Mouse (Mus musculus) G1E (cell line): ENCODE data around the gene Kcnk1. TPM values are rescaled to one million over a fixed set of nuclear protein-coding genes. Genes with fewer than 3 reads are reported as not detected.

Experiments
- ATAC-seq: 2 replicates; pipeline ENCODE4 v1.8.0; 2016; ENCODE audit warnings: mild to moderate bottlenecking; ENCODE audit not compliant: insufficient number of reproducible peaks, poor library complexity, low FRiP score, severe bottlenecking; ENCODE audit errors: extremely low read depth
- DNase-seq: peaks from one replicate; pipeline ENCODE4 v3.0.0; 2012; ENCODE audit warnings: low spot score
- H3K27me3 ChIP-seq: 2 replicates; pipeline ENCODE4 v1.6.1; 2012; ENCODE audit warnings: mild to moderate bottlenecking, low read length, inconsistent platforms; ENCODE audit not compliant: insufficient read depth
- H3K36me3 ChIP-seq: replicated peaks from 2 replicates; pipeline ENCODE3; 2012; ENCODE audit warnings: mild to moderate bottlenecking, inconsistent platforms
- H3K4me1 ChIP-seq: 2 replicates; pipeline ENCODE4 v1.6.1; 2012; ENCODE audit warnings: low read depth, low read length, inconsistent platforms, mixed read lengths; ENCODE audit not compliant: insufficient read depth
- H3K4me3 ChIP-seq: 2 replicates; pipeline ENCODE4 v1.5.1; 2012; ENCODE audit warnings: low read depth, mild to moderate bottlenecking, inconsistent platforms, low read length, moderate library complexity, mixed read lengths
- H3K9me3 ChIP-seq: replicated peaks from 2 replicates; pipeline ENCODE4 v1.6.1; 2012; ENCODE audit warnings: inconsistent platforms
- CTCF ChIP-seq: IDR thresholded peaks from 2 replicates; pipeline ENCODE4 v1.5.1; 2012; ENCODE audit warnings: low read depth, low read length, inconsistent platforms, mixed read lengths
- GATA1 ChIP-seq: IDR thresholded peaks from 2 replicates; pipeline ENCODE4 v1.6.1; 2012; ENCODE audit warnings: borderline replicate concordance, low read length, inconsistent platforms, mixed read lengths
- GATA2 ChIP-seq: IDR thresholded peaks from 2 replicates; pipeline ENCODE4 v1.6.1; 2012; ENCODE audit warnings: low read depth, low read length, inconsistent platforms, borderline replicate concordance
- POLR2AphosphoS5 ChIP-seq: IDR thresholded peaks from 2 replicates; pipeline ENCODE4 v1.6.1; 2012; ENCODE audit warnings: low read depth, low read length, inconsistent platforms; ENCODE audit not compliant: insufficient replicate concordance
- TAL1 ChIP-seq: conservative IDR thresholded peaks from 2 replicates; pipeline ENCODE4 v1.6.1; 2012; ENCODE audit warnings: low read depth, low read length, inconsistent platforms, mixed read lengths
- polyA plus RNA-seq: library from polyadenylated mRNA; stranded (reverse); fragments of >175 nt; gene quantifications from 2 replicates; pipeline ENCODE4 v1.2.3, GENCODE M21; 2012
- total RNA-seq, 2 experiments: library from RNA; stranded (forward) in 1 of 2; stranded (reverse) in 1 of 2; fragments of 200-1000 nt in 1 of 2; fragments of >200 nt in 1 of 2; fragmentation: Nextera tagmentation in 1 of 2; gene quantifications; 2 replicates each; pipeline ENCODE4 v1.2.3; 2014 to 2017

Kcnk1 gene
- total and polyA plus RNA-seq, 3 experiments, result 0.11 TPM; not detected in 2

DNA sequence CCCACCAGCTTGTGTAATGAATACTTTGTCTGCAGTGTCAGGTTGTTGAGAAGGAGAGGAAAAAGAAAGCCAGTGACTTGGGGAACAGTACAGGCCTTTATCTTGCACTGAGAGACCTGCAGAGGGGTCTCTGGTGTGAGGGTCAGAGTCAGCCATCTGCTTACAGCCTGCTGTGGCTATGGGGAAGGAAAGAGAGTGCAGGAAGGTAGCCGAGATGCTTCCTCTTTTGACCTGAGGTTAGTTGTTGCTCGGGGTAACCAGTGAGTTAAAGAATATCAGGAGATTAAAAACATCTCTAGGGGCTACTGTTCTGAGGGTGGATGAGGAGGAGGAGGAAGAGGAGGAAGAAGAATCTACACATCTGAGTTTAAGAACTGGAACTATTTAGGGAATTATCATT is 7.0 kb upstream of the Kcnk1 start:
- TF ChIP-seq POLR2AphosphoS5 (no peak), GATA1 (no peak), CTCF (no peak), GATA2 (no peak), TAL1 (no peak)
- no peak for DNase-seq
- Histone ChIP-seq H3K9me3 (peaks cover 69% of the 10 kb centered on the region), H3K27me3 (no peaks in the 10 kb centered on the region), H3K4me3 (no peak overlapping the region), H3K36me3 (no peaks in the 10 kb centered on the region), H3K4me1 (no peaks in the 10 kb centered on the region)
- no peak for ATAC-seq

DNA sequence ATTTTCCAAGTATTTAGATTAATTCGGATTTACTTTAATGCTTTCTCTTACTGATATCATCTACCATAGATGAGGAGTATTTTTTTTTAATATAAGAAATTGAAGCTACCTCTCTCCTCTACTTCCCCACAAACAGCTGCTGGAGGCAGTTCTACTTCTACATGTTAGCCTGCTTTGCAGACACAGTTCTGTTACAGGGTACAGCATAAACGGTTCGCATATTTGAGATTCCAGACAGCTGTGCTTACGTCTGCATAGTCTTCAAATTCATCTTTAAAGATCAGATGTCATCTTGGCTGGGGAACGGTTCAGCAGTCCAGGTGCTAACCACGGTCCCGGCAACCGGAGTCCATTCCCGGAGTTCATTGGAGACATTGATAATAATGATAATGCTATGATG is 1.3 kb upstream of the Kcnk1 start:
- TF ChIP-seq CTCF (no peak), GATA1 (no peak), POLR2AphosphoS5 (no peak), TAL1 (no peak), GATA2 (no peak)
- no peak for DNase-seq
- no peaks in the 10 kb centered on the region; the same call in 1 of the 2 replicates for H3K4me1 ChIP-seq
- peaks cover 79% of the 10 kb centered on the region for H3K9me3 ChIP-seq
- H3K4me3 ChIP-seq, result no peak overlapping the region
- H3K27me3 ChIP-seq, result no peaks in the 10 kb centered on the region
- ATAC-seq, result no peak
- no peaks in the 10 kb centered on the region for H3K36me3 ChIP-seq

DNA sequence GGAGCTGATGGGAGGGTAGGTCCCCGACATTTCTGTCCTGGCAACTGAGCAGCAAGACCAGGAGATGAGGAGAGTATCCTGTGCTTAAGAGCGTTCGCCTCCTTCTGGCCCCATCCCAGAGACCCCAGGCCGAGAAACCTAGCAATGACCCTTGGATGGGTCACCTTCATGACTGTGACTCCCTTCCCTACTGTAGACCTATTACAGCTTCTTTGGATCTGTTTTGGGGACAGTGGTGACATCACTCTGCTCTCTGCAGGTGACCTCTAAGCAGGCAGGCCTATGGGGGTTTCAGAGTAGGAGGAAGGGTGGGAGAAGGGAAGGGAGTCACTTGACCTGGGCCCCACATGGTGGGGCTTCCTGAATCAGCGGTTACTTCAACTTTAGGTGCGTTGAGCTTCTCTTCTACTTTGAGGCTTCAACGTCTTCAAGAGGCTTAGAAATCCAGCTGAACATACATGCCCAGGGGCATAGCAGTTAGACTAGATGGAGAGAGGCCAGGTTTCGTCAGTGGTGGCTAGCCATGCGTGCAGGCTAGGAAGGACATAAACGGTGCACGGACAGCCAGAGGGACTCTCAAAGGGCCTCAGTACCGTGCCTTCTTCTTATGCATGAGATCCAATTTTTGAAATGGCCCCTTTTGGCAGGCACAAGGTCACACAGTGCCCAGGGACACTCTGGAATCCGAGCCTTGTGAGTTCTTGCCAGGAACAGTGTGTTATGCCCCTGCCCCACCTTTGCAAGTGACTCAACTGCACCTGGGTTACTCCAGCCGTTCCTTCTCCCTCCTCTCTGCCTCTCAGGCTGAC is 1.3 kb downstream of the Kcnk1 start:
- TF ChIP-seq GATA2 (no peak), GATA1 (no peak), CTCF (no peak), POLR2AphosphoS5 (no peak), TAL1 (no peak)
- no peak for ATAC-seq
- H3K27me3 ChIP-seq, result no peaks in the 10 kb centered on the region

DNA sequence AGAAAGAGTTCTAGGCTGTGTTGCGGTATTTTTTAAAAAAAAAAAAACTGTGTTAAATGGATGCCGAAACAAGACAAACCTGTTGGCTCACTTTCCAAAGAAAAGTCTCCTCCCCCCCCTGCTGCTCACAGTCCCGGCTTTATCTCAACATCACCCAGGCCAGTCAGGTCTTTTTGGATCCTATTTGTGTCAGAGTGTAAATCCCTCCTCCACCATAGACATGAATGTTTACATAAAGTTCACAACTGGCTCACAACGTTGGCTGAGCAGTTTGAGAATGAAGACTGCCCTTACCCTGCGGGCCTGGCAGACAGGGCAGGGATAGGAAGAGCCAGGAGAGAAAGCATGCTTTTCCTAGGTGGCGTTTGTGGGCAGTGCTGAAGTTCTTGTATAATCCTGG is 2.0 kb downstream of the Kcnk1 start:
- ATAC-seq, result no peak
- Histone ChIP-seq H3K4me1 (no peaks in the 10 kb centered on the region; the same call in 1 of the 2 replicates), H3K9me3 (peaks cover 86% of the 10 kb centered on the region), H3K36me3 (no peaks in the 10 kb centered on the region), H3K27me3 (no peaks in the 10 kb centered on the region), H3K4me3 (no peak overlapping the region)
- no peak for TF ChIP-seq TAL1
- TF ChIP-seq POLR2AphosphoS5, result no peak
- no peak for TF ChIP-seq GATA1
- no peak for TF ChIP-seq GATA2
- no peak for TF ChIP-seq CTCF
- no peak for DNase-seq

More for the DNA sequence above, 1.3 kb downstream of the Kcnk1 start:
- Histone ChIP-seq H3K36me3 (no peaks in the 10 kb centered on the region), H3K4me3 (no peak overlapping the region; the same call in 1 of the 2 replicates), H3K4me1 (no peaks in the 10 kb centered on the region; the same call in 1 of the 2 replicates), H3K9me3 (peaks cover 91% of the 10 kb centered on the region)
- no peak for DNase-seq

DNA sequence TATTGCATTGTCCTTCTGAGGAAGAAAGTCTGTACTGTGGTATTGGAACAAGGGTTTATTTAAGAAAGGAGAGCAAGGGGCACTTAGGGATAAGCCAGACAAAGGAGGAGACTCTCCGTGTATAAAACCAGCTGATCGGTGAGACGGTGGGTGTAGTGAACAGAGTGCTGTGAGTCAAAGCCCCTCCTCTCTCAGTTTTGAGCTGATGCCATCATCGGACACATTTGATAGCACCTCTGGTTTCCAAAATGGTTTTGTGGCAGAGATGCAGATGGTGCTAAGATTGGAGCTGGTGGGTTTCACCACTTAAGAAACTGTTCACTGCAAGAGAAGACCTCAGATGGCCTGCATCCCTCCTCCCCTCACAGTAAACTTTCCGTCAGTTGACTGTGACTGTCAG is 2.6 kb downstream of the Kcnk1 start:
- ATAC-seq, result no peak
- Histone ChIP-seq H3K27me3 (no peaks in the 10 kb centered on the region), H3K4me1 (no peaks in the 10 kb centered on the region; the same call in 1 of the 2 replicates), H3K9me3 (peaks cover 86% of the 10 kb centered on the region), H3K36me3 (no peaks in the 10 kb centered on the region), H3K4me3 (no peak overlapping the region)
- DNase-seq, result no peak
- TF ChIP-seq GATA1, result no peak
- no peak for TF ChIP-seq GATA2

DNA sequence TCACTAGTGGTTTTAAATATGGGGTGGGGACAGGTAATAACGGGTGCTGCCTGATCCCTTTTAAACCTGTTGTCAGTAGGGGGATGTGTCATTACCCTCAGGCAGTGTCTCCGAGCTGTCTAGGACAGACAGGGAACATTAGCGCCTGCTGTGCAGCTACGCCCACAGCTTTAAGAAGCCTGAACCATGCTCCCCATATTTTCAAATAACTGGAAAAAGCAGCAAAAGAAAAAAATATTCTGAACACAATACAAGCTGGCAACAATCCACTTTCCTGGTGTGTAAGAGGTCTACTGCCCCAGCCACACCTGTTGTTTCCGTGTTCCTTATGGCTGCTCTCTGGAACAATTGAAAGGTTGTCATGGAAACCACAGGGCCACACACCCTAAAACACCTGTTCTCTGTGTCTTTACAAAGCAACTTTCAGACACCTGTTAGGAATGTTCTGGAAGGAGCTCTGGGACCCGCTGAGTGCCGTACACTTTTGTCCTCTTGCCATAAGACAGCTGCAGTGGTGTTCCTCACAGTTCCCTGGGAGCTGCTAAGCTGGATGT is 4.9 kb downstream of the Kcnk1 start:
- Histone ChIP-seq H3K36me3 (no peaks in the 10 kb centered on the region), H3K9me3 (peaks cover 81% of the 10 kb centered on the region), H3K27me3 (no peaks in the 10 kb centered on the region), H3K4me3 (no peak overlapping the region), H3K4me1 (no peaks in the 10 kb centered on the region; the same call in 1 of the 2 replicates)
- TF ChIP-seq GATA1 (no peak), CTCF (no peak), GATA2 (no peak), POLR2AphosphoS5 (no peak), TAL1 (no peak)
- DNase-seq, result no peak
- ATAC-seq, result no peak

DNA sequence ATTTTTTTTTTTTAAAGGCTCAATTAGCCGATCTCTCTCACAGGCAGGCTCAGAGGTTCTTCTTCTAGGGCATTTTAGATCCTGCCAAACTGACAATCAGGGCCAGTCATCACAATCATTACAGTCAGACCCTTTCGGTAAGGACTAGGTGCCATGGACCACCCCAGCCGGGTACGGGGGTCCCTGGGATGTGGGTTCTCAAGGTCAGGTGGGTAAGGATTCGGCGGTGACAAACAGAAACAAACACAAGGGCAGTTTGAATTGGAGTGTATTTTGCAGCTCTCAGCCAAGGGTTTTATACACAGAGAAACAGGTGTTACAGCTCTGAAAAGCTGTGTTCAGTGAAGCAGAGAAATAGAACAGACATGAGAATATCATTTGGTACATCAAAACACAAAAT is 8.6 kb downstream of the Kcnk1 start:
- Histone ChIP-seq H3K4me1 (no peaks in the 10 kb centered on the region), H3K27me3 (no peaks in the 10 kb centered on the region), H3K9me3 (peaks cover 77% of the 10 kb centered on the region), H3K4me3 (no peak overlapping the region), H3K36me3 (no peaks in the 10 kb centered on the region)
- TF ChIP-seq CTCF, result no peak
- TF ChIP-seq GATA1, result no peak
- TF ChIP-seq GATA2, result no peak
- TF ChIP-seq TAL1, result no peak
- no peak for TF ChIP-seq POLR2AphosphoS5
- ATAC-seq, result no peak
- DNase-seq, result no peak
